Mouse (Mus musculus) heart, postnatal 0 days (tissue): ENCODE results near the gene Dppa3. TPM values are rescaled to one million over a fixed set of nuclear protein-coding genes. Genes with fewer than 3 reads are reported as not detected.

Experiments used
- ATAC-seq: fragments of 200-750 bp; cut with Nextera tagmentation; 2 replicates; pipeline ENCODE4 v1.8.0; 2017; ENCODE audit warnings: low read depth, moderate number of reproducible peaks, moderate library complexity; ENCODE audit not compliant: insufficient read depth
- DNase-seq: peaks from one replicate; pipeline ENCODE4 v3.0.0-alpha.2; 2016; ENCODE audit warnings: low spot score
- H3K27ac ChIP-seq: fragments of 300-500 bp; sonication (generic); 2 replicates; pipeline ENCODE4 v1.5.1; 2014; ENCODE audit warnings: low read depth, mild to moderate bottlenecking
- H3K27me3 ChIP-seq: fragments of 300-500 bp; sonication (generic); 2 replicates; pipeline ENCODE4 v1.6.1; 2014; ENCODE audit warnings: low read length, mixed read lengths; ENCODE audit not compliant: control insufficient read depth, insufficient read depth
- H3K36me3 ChIP-seq: fragments of 300-500 bp; sonication (generic); replicated peaks from 2 replicates; pipeline ENCODE4 v1.6.1; 2014; ENCODE audit warnings: low read length, mixed read lengths; ENCODE audit not compliant: control insufficient read depth, insufficient read depth
- H3K4me1 ChIP-seq: fragments of 300-500 bp; sonication (generic); 2 replicates; pipeline ENCODE4 v1.6.1; 2014; ENCODE audit warnings: antibody characterized with exemption; ENCODE audit not compliant: control insufficient read depth, insufficient read depth
- H3K4me2 ChIP-seq: fragments of 300-500 bp; sonication (generic); 2 replicates; pipeline ENCODE4 v1.6.1; 2014; ENCODE audit warnings: low read depth, mild to moderate bottlenecking, low read length, moderate library complexity
- H3K4me3 ChIP-seq: fragments of 300-500 bp; sonication (generic); 2 replicates; pipeline ENCODE4 v1.5.1; 2014; ENCODE audit warnings: low read depth, low read length
- H3K9ac ChIP-seq: fragments of 300-500 bp; sonication (generic); replicated peaks from 2 replicates; pipeline ENCODE4 v1.6.1; 2014; ENCODE audit warnings: low read depth, low read length, mixed read lengths
- H3K9me3 ChIP-seq: fragments of 300-500 bp; sonication (generic); replicated peaks from 2 replicates; pipeline ENCODE4 v1.6.1; 2016; ENCODE audit warnings: low read length; ENCODE audit not compliant: control insufficient read depth
- CTCF ChIP-seq: IDR thresholded peaks from 2 replicates; pipeline ENCODE4 v1.5.1; 2016; ENCODE audit warnings: antibody characterized with exemption, control low read depth, low read depth
- EP300 ChIP-seq: IDR thresholded peaks from 2 replicates; pipeline ENCODE4 v1.6.1; 2016; ENCODE audit warnings: antibody characterized with exemption, low read depth
- WGBS: fragments of 180-500 bp; shearing (Covaris S2); extraction: QIAGEN DNeasy Blood & Tissue Kit; methylation state at CpG from one replicate; pipeline ENCODE4 v1.1.7; 2014; 5-methylcytosine and 5-hydroxymethylcytosine counted together
- polyA plus RNA-seq: library from polyadenylated mRNA; unstranded; fragments of >200 nt; fragmentation: Nextera tagmentation; extraction: Ambion mirVana; gene quantifications from 2 replicates; pipeline ENCODE4 v1.2.1, GENCODE M21; 2015
- total RNA-seq: library from RNA; depleted of rRNA; stranded (reverse); fragments of >200 nt; gene quantifications from 2 replicates; pipeline ENCODE4 v1.2.3, GENCODE M21; 2014; ENCODE audit warnings: low replicate concordance

Dppa3 gene
- total and polyA plus RNA-seq, 2 experiments from 2014 or later: 0.18 TPM; not detected in 1

DNA sequence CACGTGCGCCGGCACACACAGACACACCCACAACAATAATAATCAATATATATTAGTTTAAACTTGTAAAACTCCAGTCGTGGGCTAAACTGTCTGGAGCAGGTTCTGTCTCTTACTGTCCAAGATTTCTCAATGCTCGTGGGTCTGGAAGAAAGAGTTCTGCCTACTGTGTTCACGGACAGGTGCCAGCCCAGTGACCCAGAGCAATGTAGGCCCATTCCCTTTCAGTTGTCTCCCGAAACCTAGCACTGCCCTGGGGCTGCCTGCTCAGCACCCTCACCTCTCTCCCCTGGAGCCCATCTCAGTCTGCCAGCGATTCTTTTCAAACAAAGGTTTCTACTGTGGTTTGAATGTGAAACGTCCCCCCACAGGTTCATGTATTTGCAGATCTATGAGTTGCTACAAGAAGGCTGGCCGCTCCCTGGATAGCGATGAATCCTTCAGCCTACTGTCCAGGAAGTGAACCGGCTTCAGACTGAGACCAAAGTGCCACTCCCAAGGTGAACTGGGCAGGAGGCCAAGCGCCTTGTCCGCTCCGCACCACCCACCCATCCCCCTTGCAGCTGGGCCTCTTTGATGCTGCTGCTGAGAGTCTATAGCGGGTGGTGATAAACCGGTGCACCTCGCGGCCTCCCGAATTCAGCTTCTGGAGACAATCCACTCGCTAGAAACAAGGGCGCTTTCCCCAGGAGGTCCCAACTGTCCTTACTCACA, 36.5 kb downstream of the Dppa3 start:
- Histone ChIP-seq H3K4me1 (0 out of 2 replicates have a peak, but pooled peaks cover 5% of the 10 kb centered on the region), H3K27me3 (0 out of 2 replicates have a peak, but pooled peaks cover 7% of the 10 kb centered on the region), H3K27ac (no peak overlapping the region), H3K9me3 (no peaks in the 10 kb centered on the region), H3K4me2 (peak overlapping the region; percentile 5; the same call in 1 of the 2 replicates), H3K9ac (no peak overlapping the region), H3K36me3 (no peaks in the 10 kb centered on the region), H3K4me3 (no peak overlapping the region)
- no peak for TF ChIP-seq CTCF
- no peak for TF ChIP-seq EP300
- DNase-seq (no peak), ATAC-seq (no peak)
- WGBS: 36% methylated on average over 22 of the region's 22 CpGs

DNA sequence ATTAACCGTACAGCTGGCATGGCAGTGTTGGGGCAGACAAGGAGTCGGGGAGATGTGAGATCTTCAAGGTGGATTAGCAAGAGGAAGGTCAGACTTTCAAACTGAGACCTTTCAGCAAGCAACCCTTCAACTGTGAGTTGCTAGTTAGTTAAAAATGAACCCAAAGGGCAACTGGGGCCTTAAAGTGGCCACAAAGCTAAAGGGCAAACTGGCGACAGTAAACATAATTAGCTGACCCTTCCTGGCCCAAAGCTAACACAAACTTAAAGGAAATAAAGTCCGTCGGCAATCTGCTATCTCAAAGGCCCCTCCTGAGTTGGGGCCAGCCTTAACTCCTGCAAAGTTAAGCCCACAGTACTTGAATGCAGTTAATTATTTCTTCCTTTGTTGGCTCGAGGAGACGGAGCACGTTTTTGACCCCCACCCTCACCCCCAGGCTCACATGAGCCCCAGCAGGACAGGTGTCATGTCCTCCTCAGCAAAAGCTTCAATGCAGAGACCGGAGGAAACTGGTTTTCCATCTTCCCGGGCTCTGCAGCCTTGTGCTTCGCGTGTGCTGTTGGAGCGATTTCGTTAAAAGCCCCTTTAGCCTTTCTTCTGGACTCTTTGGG, 37.5 kb downstream of the Dppa3 start:
- Histone ChIP-seq H3K36me3 (no peaks in the 10 kb centered on the region), H3K4me1 (0 out of 2 replicates have a peak, but pooled peaks cover 5% of the 10 kb centered on the region), H3K27ac (no peak overlapping the region), H3K9me3 (no peaks in the 10 kb centered on the region), H3K4me3 (no peak overlapping the region), H3K27me3 (0 out of 2 replicates have a peak, but pooled peaks cover 7% of the 10 kb centered on the region), H3K9ac (no peak overlapping the region), H3K4me2 (no peak overlapping the region)
- DNase-seq (no peak), ATAC-seq (no peak)
- TF ChIP-seq EP300 (no peak), CTCF (no peak)
- WGBS: 55% methylated on average over 14 of the region's 14 CpGs

DNA sequence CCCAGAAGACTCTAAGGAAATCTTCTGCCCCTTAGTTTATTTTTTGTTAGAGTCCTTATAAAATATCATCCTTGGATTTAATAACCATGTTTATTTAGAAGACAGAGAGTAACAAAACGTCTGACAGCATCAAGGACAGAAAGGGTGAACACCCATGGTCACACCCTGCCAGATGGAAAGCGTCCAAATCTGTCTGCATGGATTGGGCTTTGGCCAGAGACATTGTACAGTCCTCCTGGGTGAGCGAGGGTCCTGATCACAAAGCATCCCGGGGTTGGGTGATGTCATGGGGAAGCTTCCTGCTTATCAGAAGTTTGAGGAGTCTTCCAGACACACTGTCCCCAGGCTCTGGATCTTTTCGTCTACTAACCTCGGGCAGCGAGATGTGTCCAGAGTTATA, 39.7 kb downstream of the Dppa3 start:
- WGBS: 14% methylated on average over 7 of the region's 7 CpGs
- Histone ChIP-seq H3K36me3 (no peaks in the 10 kb centered on the region), H3K9me3 (no peaks in the 10 kb centered on the region), H3K9ac (no peak overlapping the region), H3K27me3 (0 out of 2 replicates have a peak, but pooled peaks cover 7% of the 10 kb centered on the region), H3K4me1 (peaks cover 10% of the 10 kb centered on the region; the same call in 1 of the 2 replicates), H3K4me3 (no peak overlapping the region), H3K4me2 (no peak overlapping the region), H3K27ac (no peak overlapping the region)
- peak; percentile 53; the same call in 1 of the 2 replicates for ATAC-seq
- DNase-seq: peak; percentile 24
- TF ChIP-seq CTCF: no peak
- no peak for TF ChIP-seq EP300

DNA sequence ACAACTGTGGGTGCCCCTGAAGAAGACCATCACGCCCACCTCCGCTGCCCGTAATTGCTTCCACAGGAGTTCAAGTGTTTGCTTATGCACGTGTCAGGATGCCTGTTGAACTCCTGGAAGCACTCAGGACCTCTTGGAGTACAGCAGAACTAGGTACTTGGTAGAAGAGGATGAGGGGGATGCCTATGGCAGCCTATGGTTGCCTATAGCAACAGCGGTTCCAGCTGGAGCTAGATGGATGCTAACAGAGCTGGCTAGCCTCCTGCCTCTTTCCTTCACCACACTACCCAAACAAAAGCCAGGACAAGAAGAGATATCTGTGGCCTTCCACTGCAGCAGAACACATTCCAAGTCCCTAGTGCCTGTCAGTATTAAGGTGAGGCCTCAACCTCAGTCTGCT, 41.5 kb downstream of the Dppa3 start:
- Histone ChIP-seq H3K9me3 (no peaks in the 10 kb centered on the region), H3K4me2 (no peak overlapping the region), H3K27me3 (no peaks in the 10 kb centered on the region), H3K27ac (no peak overlapping the region), H3K36me3 (no peaks in the 10 kb centered on the region), H3K9ac (no peak overlapping the region), H3K4me1 (peaks cover 10% of the 10 kb centered on the region; the same call in 1 of the 2 replicates), H3K4me3 (no peak overlapping the region)
- 75% methylated on average over 5 of the region's 5 CpGs for WGBS
- ATAC-seq (no peak), DNase-seq (no peak)
- no peak for TF ChIP-seq EP300
- TF ChIP-seq CTCF: no peak

DNA sequence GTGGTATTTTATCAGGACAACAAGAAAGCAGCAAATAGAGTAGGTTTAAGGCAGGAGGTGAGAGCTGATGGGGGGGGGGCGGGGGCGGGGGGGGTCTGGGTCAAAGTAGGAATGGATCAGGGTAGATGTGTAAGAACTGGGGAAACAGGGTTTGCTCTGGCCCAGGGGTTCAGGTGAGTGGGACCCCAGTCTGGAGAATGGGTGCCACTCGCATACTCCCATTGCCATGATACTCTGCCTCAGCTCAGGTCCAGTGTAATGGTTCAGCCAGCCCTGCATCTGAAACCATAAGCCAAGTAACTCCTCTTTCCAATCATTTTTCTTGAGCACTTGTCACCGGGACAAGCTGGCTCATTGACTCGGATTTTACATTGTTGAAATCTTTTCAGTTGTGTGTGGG, 42.6 kb downstream of the Dppa3 start:
- H3K36me3 ChIP-seq: no peaks in the 10 kb centered on the region

More for the DNA sequence above, 42.6 kb downstream of the Dppa3 start:
- 69% methylated on average over 5 of the region's 5 CpGs for WGBS
- peaks cover 10% of the 10 kb centered on the region; the same call in 1 of the 2 replicates for H3K4me1 ChIP-seq
- no peak overlapping the region for H3K27ac ChIP-seq
- H3K4me2 ChIP-seq: no peak overlapping the region
- H3K27me3 ChIP-seq: no peaks in the 10 kb centered on the region
- no peaks in the 10 kb centered on the region for H3K9me3 ChIP-seq
- ATAC-seq: no peak
- DNase-seq: no peak
- no peak overlapping the region for H3K4me3 ChIP-seq
- TF ChIP-seq EP300 (no peak), CTCF (no peak)
- no peak overlapping the region for H3K9ac ChIP-seq
